Mouse (Mus musculus): ENCODE measurements around the gene Tmem185b. TPM values are rescaled to one million over a fixed set of nuclear protein-coding genes. Genes with fewer than 3 reads are reported as not detected.

The Tmem185b gene
- 26.2 TPM for total RNA-seq (2023)

DNA sequence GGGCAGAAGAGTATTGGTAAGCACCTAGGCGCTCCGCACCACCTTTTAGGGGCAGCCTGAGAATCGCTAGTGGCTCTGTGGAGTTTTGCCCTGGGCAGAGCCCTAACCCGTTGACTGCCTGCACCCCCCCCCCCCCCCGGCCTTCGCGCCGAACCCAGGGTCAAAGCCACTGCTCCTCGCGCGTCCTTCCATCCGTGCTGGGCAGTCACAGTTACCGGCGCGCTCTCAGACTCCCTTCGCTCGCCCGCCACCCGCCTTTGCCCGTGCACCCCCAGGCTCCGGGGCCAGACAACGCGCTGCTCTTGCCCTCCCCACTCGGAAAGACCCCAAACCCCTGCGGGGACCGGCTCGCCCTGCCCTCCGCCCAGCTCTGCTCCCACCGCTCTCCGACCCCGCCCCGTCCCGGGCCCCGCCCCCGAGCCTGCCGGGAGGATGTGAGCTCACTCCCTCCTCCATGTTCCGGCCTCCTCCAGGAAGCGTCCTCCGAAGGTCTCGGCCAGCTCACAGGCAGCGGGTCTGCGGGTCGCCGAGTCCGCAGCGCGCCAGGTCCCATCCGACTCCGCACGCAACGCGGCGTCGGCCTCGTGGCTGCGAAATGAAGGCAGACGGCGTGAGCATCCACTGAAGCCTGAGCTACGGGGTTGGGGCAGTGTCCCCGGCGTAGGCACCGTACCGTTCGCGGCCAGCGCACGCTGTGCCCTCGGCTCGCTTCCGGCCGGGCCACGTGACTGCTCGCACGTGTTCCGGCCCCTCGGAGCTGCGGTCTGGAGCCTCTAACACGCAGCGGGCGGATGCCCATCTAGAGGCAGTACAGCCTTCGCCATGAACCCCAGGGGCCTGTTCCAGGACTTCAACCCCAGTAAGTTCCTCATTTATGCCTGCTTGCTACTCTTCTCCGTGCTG, at the start of gene Tmem185b:
Gene Tmem185b, plus strand, starts transcription at position 472 of the 903 bp plus-strand sequence.

DNA sequence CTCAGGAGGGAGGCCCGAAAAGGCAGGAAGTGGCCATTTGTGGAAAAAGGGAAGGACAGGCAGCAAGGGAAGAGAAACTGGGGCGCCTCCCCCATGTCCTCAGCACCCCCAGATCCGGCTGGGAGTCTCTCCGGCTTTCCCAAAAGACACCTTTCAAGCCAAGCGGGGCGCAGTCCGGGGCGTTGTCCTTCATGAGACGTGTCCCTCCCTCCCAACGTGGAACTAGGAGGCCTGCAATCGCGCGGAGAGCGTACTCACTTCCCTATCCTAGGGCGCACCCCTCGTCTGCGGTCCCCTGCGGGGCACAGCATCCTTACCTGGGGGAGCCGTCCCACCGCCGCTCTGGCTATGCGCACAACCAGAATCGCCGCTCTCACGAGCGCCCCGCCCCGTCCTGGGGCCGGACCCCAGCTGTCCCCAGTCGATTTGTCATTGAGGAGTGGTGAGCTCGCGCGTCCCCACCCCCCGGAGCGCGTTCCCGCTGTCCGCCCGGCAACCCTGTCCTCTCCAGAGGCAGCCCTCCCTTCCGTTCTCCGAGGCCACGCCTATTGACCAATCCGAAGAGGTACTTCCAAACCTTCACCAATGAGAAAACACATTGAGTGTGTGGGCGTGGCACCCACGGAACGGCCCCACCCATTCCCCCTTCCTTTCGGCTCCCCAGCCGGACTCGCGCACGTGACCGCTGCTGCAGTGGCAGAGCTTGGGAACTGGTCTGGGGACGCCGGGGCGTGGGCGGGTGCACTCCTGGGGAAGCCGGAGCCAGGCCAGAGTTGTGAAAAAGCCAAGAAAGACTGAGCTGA, 21.5 kb upstream of the Tmem185b start, which contains the start of gene Ralb:
Gene Ralb, minus strand, starts transcription at position 535 of the 803 bp plus-strand sequence.

Other genes starting within 250 kb of the Tmem185b start
- gene Inhbb, start 103.9 kb upstream of the Tmem185b start, total RNA-seq (2023) = not detected
- gene Ralb, start 21.4 kb upstream of the Tmem185b start, total RNA-seq (2023) = 8.1 TPM
- gene Epb41l5, start 122.8 kb downstream of the Tmem185b start, total RNA-seq (2023) = 4.2 TPM

Data from CD4-positive naive resting alpha-beta T cell, adult 57 days (primary cell).